Comparison of ENCODE assay signal across 18 mouse cellular contexts in the genomic region with DNA sequence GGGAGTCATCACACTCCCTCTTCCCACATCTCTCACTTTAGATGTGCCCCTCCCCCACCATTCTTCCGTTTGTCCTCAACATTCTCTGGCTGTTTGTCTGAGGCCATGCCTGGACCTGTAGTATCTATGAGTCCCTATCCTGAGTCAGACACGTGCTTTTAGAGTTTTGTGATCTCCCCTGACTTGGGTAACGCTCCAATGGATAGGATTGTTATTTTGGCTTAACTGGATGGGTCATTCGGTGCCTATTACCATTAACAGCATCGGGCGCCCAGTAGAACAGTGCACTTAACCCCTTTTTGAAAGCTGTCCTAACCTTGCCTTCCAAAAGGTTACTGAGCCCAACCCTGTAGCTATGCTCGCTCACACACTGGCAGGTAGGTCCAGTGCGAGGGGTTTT.
"Had no signal": no experiment of that assay in that cellular context is flagged by ENCODE, and none has a peak within 500 bp of the region (broad histone marks: within the 10 kb centered on the region; RNA-seq: fewer than 3 reads in every experiment).

No protein-coding gene starts in this region.

- H3K27me3 ChIP-seq: lung, embryonic 15.5 days; megakaryocyte, embryonic 14.5 days; midbrain, embryonic 13.5 days; midbrain, embryonic 15.5 days; neural tube, embryonic 12.5 days had no signal

- ATAC-seq: liver, postnatal 0 days; lung, postnatal 0 days; midbrain, embryonic 13.5 days; midbrain, embryonic 15.5 days had no signal

- H3K4me1 ChIP-seq: lung, embryonic 15.5 days; megakaryocyte, embryonic 14.5 days; midbrain, embryonic 15.5 days; neural tube, embryonic 12.5 days had no signal

- H3K36me3 ChIP-seq: lung, embryonic 15.5 days; midbrain, embryonic 13.5 days; midbrain, embryonic 15.5 days; neural tube, embryonic 12.5 days had no signal

- H3K9me3 ChIP-seq: lung, embryonic 15.5 days; midbrain, embryonic 13.5 days; midbrain, embryonic 15.5 days; neural tube, embryonic 12.5 days had no signal

- H3K9ac ChIP-seq: liver, postnatal 0 days; lung, embryonic 15.5 days; midbrain, embryonic 13.5 days; midbrain, embryonic 15.5 days; neural tube, embryonic 12.5 days had no signal

- H3K4me3 ChIP-seq: lung, embryonic 15.5 days; megakaryocyte, embryonic 14.5 days; midbrain, embryonic 13.5 days; midbrain, embryonic 15.5 days; neural tube, embryonic 12.5 days had no signal

- H3K4me2 ChIP-seq: lung, embryonic 15.5 days; midbrain, embryonic 11.5 days; midbrain, embryonic 13.5 days; midbrain, embryonic 15.5 days; neural tube, embryonic 12.5 days had no signal

- H3K27ac ChIP-seq: lung, embryonic 15.5 days; macrophage; midbrain, embryonic 13.5 days; midbrain, embryonic 15.5 days; neural tube, embryonic 12.5 days had no signal

- DNase-seq: liver, postnatal 0 days; lung, adult 2 months; lung, postnatal 14 days; lung, postnatal 36 days; right cerebral cortex, postnatal 25 days; right cerebral cortex, postnatal 4 days; spleen, adult 18-20 months; thymus, adult 18-20 months; thymus, postnatal 14 days; thymus, postnatal 36 days had no signal
